Mouse (Mus musculus): ENCODE results near the gene Reg3b.
"Not testable (repeated sequence)": the region's sequence is repeated elsewhere in the genome, so short reads cannot be mapped to it uniquely, and the experiment has no call there.

Gene Reg3b

GRCm38 (mm10) chr6:78370357-78370756 lies at the start of gene Reg3b:
Gene Reg3b, plus strand, starts transcription at chr6:78370657.
- no peak for DNase-seq (ENCODE audit: low read depth, low spot score)

DNA sequence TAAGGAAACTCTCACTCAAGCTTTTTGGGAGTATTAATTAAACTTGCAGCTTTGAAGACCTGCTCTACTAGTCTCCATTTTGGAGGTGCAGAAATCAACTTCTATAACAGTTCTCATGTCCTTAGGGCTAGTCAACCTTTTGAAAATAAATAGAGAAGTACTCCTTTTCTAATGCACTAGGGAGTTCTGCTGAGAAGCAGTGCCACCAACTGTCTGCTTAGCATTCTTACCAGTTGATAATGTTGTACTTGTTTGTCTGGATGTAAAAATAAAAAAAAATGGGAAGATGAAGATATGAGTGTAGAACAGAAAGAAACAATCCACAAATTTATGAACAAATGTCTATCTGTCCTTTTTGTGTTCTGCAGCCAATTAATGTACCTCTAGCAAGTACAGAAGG lies 42.7 kb upstream of the Reg3b start:
- no peak for DNase-seq (ENCODE audit: low read depth, low spot score)

GRCm38 (mm10) chr6:78329166-78329565 lies 41.3 kb upstream of the Reg3b start:
- no peak for DNase-seq (ENCODE audit: low read depth, low spot score)

DNA sequence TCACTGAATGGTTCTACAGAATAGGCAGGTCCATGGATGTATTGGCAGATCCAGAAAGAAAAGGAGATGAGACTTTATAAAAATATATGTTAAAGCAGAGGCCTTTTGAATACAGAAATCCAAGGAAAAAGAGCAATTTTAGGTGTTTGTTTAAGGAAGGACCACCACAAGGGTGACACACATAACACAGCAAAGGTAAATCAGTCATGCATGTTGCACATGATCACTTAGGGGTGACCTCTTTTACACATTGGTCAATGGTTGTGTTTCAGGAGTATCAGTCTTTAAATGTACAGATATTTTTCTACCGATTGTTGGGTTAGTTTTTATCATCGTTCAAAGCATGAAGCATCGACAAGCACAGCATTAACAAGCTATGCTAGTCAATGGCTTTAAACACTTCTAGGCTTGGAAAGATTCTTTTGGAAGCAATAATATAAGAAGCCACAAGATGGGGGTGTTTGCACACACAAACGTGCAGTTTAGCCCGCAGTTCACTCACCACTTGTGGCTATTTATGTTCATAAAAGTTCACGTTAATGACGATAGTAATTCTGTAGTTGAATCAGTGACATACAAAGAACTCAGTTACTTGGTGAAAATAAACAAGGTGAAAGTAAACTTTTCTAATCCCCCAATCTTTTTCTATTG lies 38.4 kb upstream of the Reg3b start:
- DNase-seq (ENCODE audit: low read depth, low spot score): no peak

GRCm38 (mm10) chr6:78340296-78340695 lies 30.2 kb upstream of the Reg3b start:
- DNase-seq (ENCODE audit: low read depth, low spot score): no peak

GRCm38 (mm10) chr6:78341689-78342088 lies 28.8 kb upstream of the Reg3b start:
- DNase-seq (ENCODE audit: low read depth, low spot score): no peak

GRCm38 (mm10) chr6:78361971-78362563 lies 8.4 kb upstream of the Reg3b start:
- DNase-seq (ENCODE audit: low read depth, low spot score): no peak

DNA sequence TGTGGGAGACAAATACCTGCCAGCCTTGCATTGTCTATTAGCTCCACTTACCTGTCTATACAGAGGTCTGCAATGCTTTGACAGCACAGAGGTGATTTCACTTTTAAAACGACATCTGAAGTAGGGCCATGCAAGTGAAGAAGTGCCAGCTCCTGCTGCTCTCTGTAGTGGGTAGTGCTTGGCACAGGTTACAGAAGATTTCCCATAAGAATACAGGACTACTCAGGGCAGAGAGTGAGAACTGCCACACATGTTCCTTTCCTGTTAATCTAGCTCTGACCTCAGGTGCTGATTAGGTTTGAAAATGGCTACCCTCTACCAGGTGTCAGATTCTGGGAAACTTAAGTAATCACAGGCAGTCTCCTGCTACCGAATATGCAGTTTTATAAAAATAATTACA lies 8.3 kb downstream of the Reg3b start, which contains the start of gene Reg3d:
Reg3d (minus strand) TSS at position 101 of the 400 bp plus-strand sequence.
- DNase-seq (ENCODE audit: low read depth, low spot score): no peak

GRCm38 (mm10) chr6:78380409-78380808 lies 10.0 kb downstream of the Reg3b start, which contains the start of gene Reg3a:
Gene Reg3a, plus strand, starts transcription at chr6:78380709.
- no peak for DNase-seq (ENCODE audit: low read depth, low spot score)

DNA sequence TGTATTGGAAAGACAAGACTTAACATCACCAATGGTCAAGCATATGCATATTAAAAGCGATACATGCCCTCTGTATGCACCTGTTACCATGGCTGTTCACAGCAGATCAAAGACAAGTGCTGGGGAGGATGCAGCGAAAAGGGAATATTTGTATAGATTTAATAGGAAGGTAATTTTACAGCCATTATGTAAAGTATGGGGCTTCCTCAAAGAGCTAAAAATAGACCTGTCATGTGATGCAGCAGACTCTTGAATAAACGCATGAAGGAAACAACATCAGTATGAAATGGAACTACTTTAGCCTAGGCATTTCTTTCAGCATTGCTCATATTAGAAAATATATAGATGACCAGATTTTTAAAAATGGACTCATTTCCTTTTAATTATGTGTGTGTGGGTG lies 15.2 kb downstream of the Reg3b start:
- DNase-seq (ENCODE audit: low read depth, low spot score): no peak

- DNase-seq (ENCODE audit: low read depth, low spot score): not testable (repeated sequence)
Observed at GRCm38 (mm10) chr6:78395323-78395722, 24.9 kb downstream of the Reg3b start, which contains the start of gene Reg2. Gene Reg2, plus strand, starts transcription at chr6:78395623.

GRCm38 (mm10) chr6:78422411-78422810 lies 52.0 kb downstream of the Reg3b start, which contains the start of gene Reg1:
Gene Reg1, plus strand, starts transcription at chr6:78422711.
- not testable (repeated sequence) for DNase-seq (ENCODE audit: low read depth, low spot score)
